Mouse (Mus musculus): ENCODE data around the gene Rpusd2.
"Not testable (repeated sequence)": the region's sequence is repeated elsewhere in the genome, so short reads cannot be mapped to it uniquely, and the experiment has no call there.

Gene Rpusd2

DNA sequence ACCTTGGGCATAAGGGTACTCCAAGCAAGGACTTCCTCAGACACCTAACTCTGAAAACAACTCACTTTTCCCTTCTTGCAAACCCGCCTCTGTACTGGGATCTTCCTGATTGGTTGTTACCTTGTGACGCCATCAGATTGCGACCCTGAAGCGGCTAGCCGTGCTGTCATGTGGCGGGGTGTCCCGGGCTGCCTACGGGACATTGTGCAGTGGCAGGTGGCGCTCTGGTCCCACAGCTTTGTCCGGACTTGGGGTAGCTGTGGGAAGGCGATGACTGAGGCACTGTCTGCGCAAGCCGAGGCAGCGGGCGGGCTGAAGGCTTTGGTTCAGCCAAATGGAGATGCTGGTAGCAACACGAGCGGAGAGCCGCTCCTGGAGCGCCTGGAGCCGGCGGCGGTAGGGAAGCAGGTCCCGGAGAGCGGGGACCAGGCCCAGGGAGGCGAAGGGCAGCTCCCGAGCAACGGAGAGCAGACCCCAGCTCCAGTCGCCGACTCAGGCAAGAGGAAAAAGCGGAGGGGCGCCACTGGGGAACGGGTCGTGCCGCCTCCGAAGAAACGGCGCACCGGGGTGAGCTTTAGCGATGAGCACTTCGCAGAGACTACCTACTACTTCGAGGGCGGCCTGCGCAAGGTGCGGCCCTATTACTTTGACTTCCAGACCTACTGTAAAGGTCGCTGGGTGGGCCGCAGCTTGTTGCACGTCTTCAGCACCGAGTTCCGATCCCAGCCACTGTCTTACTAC lies at the start of gene Rpusd2:
Gene Rpusd2 (plus strand): TSS at position 135 of the 741 bp plus-strand sequence.
- peak; percentile 92 for DNase-seq (ENCODE audit: low spot score)

DNA sequence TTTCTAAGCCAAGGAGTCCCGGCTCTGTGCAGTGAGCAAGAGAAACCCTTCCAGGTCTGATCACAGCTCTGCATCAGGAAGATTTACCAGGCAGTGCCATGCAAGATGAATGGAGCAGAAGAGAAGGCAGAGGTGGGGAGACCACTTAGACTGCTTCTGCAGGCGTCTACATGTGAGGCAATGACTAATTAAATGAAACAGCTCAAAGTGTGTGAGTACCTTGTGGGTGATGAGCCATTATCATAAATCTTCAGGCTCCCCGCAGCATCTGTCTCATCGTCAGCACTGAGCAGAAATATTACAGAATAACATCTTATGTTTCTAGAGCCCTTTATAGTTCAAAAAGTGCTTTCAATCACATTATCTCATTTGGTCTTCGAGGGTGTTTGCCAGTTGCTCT lies 39.1 kb upstream of the Rpusd2 start:
- DNase-seq (ENCODE audit: low spot score): peak; percentile 23

DNA sequence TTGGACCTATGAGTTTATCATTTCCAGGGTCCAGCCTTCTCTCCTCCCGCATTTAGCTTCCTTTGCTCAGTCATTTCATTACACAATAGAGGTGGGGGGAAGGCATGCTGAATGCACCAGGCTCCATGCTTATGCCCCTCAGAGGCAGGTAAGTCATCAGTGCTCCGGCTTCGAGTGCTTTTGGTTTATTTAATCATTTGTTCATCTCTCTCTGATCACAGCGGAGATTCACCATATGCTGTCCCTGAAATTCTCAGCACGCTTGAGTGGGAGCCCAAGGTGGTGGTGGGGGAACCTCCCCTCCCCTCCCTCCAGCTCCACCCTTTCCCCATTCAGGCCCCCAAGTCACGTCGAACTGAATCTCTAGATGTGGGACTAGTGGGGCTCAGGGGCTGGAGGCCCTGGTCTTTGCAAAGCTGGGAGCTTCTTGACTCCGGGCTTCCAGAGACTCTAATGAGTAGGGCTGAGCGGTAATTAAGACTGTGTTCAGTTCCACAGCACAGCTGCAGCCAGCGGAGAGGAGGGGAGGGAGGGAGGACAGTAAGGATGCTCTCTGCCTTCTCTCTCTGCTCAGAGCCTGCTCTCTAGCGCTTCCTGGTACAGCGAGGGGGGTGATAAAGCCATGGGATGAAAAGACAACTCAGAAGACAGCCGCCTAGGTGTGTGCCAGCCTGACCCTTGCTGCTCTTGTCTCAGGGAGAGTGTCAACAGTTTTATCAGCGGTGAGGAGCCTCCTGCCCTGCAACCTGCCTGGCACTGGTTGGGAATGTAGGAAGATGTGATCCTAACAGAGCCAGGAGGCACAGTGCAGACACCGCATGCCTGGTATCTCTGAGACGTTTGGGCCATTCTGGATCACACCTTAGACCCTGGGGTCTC lies 38.4 kb upstream of the Rpusd2 start:
- peak; percentile 32 for DNase-seq (ENCODE audit: low spot score)

DNA sequence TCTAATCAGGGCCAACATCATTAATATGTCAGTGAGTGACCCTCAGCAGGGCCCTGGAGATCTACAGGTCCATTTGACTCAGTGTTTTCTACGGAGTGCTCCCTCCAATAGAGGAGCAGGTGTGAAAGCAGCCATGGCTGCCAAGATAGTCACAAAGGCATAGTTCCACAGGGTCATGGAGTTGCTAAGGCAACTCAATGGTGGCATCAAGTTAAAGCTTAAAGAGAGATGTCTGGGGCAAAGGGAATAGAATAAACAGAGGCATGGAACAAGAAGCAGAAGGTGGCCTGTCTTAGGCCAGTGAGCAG lies 37.8 kb upstream of the Rpusd2 start:
- DNase-seq (ENCODE audit: low spot score): no peak

DNA sequence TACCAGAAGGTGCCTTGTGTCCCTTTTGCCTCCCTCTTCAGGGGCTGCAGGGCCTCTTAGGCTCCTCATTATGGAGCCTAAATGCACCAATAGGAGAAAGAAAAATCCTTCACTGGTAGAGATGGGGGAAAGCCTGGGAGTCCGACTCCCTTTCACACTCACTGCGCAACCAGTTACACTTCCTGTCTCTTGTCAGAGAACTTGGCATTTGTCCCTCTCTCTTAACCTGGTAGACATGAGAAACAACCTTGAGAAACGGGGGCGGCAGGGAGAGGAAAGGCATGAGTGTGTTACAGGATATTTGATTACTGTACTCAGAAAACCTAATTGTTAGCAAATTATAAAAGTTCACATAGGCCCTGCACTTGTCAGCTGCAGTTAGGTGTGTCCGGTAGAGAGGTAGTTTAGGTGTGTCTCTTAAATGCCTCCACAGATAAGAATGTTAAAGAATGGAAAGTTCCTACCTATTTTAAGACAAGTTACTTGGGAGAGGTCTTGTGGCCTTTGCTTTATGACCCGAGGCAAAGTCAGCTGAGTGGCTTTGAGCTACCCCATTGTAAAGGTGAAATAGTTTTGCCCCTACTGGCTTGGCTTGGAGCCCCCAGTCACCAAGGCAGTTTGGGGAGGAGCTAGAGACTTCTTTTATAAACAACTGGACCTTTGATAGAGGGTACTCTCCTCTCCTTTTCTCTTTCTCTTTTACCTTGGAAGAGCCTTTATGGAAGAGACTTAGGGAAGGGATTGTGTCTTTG lies 36.3 kb upstream of the Rpusd2 start:
- no peak for DNase-seq (ENCODE audit: low spot score)

DNA sequence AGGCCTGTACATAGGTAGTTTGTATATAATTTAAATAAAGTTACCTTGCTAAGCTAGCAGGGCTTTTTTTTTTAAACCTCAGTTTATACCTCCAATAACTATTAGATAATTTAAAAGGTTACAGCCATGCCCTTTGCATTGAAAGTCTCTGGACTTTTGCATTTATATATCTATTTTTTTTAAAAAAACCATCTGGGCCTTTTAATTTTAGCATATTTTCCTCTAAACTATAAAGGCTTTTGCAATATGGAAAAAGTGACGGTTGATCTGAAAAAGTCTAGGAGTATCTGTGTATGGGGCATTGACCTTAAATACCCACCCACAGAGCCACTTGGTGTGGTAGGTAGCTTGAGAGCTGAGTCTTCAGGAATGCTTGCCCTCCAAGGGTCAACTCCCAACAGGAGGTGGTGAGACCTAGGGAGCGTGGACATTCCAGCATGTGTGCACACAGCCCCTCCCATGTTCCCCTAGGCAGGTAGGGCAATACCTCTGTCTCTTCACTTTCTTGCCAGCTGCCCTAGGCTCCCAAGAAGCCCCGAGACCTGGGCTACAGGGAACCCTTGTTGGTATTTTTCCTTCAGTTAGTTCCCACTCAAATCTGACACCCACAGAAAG lies 35.5 kb upstream of the Rpusd2 start:
- no peak for DNase-seq (ENCODE audit: low spot score)

DNA sequence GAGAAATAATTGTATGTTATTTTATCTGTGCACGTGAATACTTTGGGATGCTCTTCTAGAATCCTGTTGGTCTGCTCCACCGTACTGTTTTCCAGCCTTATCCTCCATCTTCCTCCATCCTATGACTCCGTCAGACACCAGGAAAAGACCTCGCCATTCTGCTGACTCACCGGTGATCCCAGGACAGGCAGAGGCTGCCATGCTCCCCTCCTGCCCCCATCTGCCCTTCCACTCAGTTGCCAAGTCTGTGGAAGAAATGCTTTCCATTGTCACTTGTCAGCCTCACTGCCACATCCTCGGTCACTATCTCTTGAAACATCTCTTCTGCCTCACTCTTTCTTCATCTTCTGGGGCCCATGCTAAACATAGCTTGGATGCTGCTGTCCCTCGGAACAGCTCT lies 27.7 kb upstream of the Rpusd2 start:
- DNase-seq (ENCODE audit: low spot score): no peak

DNA sequence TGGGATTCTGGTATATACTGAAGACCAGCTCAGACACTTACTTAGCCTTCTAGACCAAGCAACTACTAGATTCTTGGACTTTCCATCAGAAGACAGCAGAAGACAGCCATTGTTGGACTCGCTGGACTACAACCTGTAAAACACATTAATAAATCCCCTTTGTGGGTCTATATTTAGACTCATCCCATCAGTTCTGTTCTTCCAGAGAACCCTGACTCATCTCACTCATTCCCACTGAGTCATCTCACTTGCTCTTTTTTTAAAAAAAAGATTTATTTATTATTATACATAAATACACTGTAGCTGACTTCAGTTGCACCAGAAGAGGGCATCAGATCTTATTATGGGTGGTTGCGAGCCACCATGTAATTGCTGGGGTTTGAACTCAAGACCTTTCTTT lies 25.2 kb upstream of the Rpusd2 start:
- DNase-seq (ENCODE audit: low spot score): no peak

DNA sequence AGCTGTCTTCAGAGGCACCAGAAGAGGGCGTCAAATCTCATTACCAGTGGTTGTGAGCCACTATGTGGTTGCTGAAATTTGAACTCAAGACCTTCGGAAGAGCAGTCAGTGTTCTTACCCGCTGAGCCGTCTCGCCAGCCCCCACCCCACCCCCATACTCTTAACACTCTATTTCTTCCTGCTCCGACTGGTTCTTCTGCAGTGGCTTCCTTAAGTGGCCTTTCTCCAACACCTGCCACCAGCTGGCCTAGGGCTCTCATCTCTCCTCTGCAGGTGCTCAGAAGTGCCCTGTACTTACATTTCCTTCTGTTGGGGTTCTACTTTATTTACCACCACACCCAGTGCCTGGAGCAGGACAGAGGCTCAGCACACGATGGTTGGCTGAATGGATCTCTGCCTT lies 19.6 kb upstream of the Rpusd2 start:
- DNase-seq (ENCODE audit: low spot score): no peak

DNA sequence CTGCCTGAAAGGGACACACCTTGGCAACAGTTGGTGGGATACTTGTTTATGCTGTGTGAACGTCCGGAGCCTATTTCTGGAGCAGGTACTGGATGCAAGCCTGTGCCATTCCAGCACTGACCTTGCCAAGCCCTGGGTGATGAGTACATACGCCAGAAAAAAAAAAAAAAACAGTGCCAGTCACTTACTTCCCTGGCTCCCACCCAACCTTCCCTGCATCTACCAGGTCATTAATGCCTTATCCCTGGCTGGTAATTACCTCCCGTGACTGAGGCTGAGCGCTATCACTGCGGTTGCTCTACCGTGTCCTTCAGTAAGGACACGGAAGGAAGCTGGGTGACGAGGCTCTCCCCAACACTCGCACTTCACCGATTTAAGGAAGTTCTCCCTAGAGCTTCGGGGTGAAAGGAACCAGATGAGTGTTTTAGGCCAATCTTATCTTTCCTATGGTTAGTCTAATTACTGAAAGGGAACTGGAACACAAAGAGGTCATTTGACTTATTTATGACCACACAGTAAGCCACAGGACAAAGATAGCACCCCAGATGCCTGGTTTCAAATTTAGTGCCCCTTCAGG lies 18.9 kb upstream of the Rpusd2 start:
- peak; percentile 77 for DNase-seq (ENCODE audit: low spot score)

DNA sequence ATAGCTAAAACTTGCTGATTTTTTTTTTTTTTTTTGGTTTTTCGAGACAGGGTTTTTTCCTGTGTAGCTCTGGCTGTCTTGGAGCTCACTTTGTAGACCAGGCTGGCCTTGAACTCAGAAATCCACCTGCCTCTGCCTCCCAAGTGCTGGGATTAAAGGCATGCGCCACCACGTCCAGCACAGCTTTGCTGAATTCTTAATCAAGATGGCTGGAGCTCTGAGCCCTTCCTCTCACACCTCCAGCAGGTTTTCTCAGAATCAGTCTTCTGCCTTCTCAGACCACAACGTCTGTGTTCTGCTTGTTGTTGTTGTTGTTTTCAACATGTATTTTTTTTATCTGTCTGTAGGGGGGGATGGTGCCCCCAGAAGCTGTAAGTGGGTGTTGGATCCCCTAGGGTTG lies 18.3 kb upstream of the Rpusd2 start:
- not testable (repeated sequence) for DNase-seq (ENCODE audit: low spot score)

DNA sequence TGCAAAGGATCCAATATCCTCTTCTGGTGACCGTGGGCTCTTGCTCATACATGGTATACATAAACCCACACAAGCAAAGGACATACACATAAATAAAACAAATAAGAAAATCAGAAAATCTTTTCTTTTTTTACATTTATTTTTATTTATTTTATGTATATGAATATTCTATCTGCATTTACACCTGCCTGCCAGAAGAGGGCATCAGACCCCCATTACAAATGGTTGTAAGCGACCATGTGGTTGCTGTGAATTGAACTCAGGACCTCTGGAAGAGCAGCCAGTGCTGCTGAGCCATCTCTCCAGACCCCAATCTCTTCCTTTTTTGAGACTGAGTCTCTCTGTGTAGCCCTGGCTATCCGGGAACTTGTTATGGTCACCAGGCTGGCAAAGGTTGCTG lies 16.9 kb upstream of the Rpusd2 start:
- no peak for DNase-seq (ENCODE audit: low spot score)

DNA sequence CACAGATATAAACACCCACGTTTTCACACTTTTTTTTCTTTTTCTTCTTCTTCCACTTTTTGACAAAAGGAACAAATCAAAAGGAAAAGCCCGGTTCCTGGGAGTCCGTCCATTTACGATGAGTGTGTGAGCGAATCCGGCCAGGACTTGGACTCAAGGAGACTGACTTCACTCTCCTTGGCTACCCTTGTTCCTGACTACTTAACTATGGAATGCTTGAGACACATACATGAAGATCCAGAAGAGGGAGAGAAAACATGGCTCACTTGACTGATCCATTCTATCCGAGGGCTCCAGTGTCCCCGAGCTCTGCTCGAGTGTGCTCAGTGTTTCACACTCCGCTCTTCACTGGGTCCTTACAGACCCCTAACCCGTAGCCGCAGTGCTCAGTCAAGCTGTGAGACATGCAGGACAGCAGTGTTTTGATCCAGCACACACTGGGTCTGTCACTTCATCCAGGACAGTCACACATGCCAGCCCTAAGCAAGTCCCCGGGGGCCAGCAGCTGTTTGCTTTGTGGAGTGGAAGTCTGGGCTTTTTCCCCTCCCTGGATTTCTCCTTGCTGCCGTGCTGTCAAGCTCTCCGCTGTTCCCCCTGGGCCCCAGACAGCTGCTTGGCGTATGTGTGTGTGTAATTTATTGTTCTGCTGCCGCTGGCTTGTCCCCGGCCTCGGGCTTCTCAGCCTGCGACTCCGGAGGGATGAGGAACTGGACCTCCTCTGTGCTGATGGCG lies 16.0 kb upstream of the Rpusd2 start:
- DNase-seq (ENCODE audit: low spot score): no peak

DNA sequence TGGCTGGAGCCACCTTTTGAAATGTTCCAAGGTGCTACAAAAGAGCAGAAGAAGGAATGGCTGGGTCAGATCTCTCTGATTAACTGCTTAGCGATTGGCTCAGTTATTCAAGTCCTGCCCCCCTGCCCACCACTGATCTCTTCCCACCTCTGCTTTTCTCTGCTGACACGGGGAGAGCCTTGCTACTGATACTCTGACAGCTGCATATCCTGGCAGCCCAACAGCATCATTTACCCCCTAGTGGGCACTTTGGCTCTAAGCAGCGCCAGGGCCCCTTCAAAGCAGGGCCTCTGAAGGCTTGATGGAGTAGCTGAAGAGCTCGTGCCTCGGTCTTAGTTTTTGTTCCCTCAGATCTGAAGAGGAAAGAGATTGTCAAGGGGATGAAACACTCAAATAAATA lies 15.5 kb upstream of the Rpusd2 start:
- peak; percentile 46 for DNase-seq (ENCODE audit: low spot score)

DNA sequence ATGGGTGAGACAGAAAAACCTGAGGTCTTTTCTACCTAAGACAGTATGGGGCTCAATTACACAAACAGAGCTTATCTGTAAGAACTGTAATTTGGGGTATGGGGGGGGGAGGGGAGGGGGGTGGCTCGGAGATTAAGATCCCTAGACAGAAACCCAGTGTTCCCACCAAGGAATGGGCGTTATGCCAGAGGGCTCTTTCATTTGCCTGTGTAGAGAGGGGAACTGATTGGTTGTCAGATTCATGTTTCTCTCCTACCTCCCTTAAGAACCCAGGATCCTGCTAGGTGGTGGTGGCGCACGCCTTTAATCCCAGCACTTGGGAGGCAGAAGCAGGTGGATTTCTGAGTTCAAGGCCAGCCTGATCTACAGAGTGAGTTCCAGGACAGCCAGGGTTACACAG lies 15.1 kb upstream of the Rpusd2 start:
- no peak for DNase-seq (ENCODE audit: low spot score)

DNA sequence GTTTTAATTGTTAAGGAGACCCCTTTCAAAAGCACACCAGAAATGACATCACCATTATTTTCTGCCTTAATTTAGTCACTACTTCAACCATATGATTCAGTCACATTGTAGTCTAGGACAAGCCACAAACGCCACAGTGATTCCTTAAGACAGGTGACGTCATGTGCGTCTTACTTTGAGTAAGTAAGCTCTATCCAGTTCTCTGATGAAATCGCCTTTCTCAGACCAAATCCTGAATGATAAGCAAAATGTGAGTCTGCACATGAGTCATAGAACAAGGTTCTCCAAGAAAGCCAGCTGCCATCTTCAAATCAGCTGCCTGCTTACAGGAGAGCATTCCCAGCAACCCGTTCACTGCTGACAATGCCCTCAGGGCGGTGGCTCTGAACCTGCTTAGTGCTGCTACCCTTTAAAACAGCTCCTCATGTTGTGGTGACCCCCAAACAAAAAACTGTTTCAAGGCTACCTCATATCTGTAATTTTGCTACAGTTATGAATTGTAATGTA lies 11.4 kb upstream of the Rpusd2 start:
- DNase-seq (ENCODE audit: low spot score): no peak

DNA sequence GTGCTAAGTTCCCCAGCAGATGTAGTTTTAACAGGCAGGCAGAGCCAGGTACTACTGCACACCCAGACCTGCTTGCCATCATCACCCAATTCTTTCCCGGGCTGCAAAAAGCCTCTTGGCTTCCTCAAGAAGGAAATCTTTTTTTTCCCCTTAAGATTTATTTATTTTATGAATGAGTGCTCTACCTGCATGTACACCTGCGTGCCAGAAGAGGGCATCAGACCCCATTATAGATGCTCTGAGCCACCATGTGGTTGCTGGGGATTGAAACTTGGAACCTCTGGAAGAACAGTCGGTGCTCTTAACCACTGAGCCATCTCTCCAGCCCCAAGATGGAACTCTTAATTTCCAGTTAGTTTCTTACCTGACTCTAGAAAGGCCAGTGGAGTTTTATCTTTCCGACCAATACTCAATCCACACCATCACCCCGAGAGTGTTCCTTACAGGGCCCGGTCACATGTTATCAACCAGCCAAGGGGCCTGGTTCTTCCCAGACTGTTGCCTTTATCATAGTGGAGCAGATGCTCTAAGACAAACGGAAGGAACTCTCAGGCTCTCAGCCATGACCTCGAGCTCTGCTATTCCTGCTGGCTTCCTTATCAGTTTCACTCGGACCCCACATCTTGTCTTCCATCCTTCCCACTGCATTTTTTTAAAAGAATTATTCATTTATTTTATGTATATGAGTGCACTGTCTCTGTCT lies 9.9 kb upstream of the Rpusd2 start:
- no peak for DNase-seq (ENCODE audit: low spot score)

DNA sequence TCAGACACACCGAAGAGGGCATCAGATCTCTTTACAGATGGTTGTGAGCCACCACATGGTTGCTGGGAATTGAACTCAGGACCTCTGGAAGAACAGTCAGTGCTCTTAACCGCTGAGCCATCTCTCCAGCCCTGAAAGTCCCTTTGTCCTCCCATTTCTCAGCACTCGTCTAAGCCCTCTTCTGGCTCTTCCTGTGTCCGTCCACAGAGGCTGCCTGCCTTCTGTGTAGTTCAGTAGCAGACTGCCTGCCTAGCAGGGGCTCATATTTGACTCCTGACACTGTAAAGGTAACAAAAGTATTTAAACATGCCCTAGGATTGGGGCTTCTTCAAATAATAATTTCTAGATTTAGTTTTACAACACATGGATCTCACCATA lies 9.4 kb upstream of the Rpusd2 start:
- no peak for DNase-seq (ENCODE audit: low spot score)

DNA sequence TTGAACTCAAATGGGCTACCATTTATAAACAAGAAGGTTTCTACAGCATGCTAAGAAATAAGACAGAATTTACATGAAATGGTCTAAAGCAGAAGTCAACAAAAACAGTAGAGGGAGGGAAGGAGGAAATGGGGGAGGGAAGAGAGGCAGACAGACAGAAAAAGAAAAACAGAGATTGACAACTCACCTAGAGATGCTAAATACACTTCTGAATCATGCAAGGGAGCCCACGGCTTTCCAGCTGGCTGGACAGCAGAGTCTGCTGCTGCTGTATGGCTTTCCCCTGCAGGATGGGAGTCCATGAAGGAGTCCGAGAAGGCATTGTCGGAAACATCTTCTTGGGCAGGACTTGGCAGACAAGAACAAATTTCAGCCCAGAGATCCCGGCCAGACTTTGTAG lies 7.6 kb upstream of the Rpusd2 start:
- no peak for DNase-seq (ENCODE audit: low spot score)

DNA sequence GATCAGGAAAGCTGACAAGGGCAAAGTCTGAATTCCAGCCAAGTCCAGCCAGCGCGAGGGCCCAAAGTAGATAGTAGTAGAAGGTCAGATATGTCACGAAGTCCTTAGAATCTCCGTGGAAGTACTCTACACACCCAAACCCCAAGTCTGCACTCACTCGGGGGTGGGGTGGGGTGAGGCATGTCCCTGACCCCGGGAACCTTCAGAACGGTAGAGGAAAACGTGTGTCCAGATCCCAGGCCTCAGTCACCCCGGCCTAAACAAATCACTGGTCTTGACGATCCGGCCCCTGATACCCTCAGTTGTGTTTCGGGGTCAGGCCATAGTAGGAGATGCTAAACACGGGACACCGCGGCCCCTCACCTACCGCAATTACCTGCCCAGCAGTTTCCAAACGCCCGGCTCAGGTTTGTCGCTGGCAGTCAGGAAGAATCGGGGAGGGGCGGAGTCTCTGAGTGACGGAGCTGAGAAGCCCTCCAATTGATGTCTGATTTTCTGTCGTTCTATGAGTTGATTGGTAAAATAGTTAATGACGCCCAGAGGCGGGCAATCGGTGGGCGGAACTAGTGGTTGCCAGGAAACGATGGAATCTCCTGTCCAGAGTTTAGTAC lies 5.5 kb upstream of the Rpusd2 start, which contains the start of gene Ccdc32:
Gene Ccdc32 (minus strand): TSS at position 453 of the 611 bp plus-strand sequence.
- DNase-seq (ENCODE audit: low spot score): peak; percentile 92

Measured in MN1 (cell line).